Mouse (Mus musculus) embryonic fibroblast, embryonic 13.5 days (primary cell): ENCODE results near the gene Il7r. TPM values are rescaled to one million over a fixed set of nuclear protein-coding genes. Genes with fewer than 3 reads are reported as not detected.
"Not testable (repeated sequence)": the region's sequence is repeated elsewhere in the genome, so short reads cannot be mapped to it uniquely, and the experiment has no call there.

Experiments
- H3K27ac ChIP-seq: 2 replicates; pipeline ENCODE4 v1.5.1; 2012; ENCODE audit warnings: low read length, control low read depth, inconsistent platforms; ENCODE audit not compliant: insufficient read depth
- H3K4me1 ChIP-seq: 2 replicates; pipeline ENCODE4 v1.6.1; 2011; ENCODE audit warnings: low read length; ENCODE audit not compliant: control insufficient read depth, insufficient read depth
- H3K4me3 ChIP-seq: 2 replicates; pipeline ENCODE4 v1.5.1; 2011; ENCODE audit warnings: mild to moderate bottlenecking, control low read depth, low read length; ENCODE audit not compliant: insufficient read depth
- CTCF ChIP-seq: IDR thresholded peaks from 2 replicates; pipeline ENCODE4 v1.5.1; 2011; ENCODE audit warnings: mild to moderate bottlenecking, control low read depth, low read length, moderate library complexity, borderline replicate concordance; ENCODE audit not compliant: insufficient read depth
- POLR2A ChIP-seq: IDR thresholded peaks from 2 replicates; pipeline ENCODE4 v1.6.1; 2011; ENCODE audit warnings: low read depth, mild to moderate bottlenecking, control low read depth, low read length, moderate library complexity
- polyA plus RNA-seq: library from polyadenylated mRNA; stranded (reverse); fragments of >200 nt; gene quantifications from 2 replicates; pipeline ENCODE4 v1.2.4, GENCODE M21; 2011; ENCODE audit warnings: low read depth; ENCODE audit not compliant: missing spikeins, insufficient read length

Il7r gene
- 0.14 TPM in 1 of 2 replicates, not detected in the other for polyA plus RNA-seq

DNA sequence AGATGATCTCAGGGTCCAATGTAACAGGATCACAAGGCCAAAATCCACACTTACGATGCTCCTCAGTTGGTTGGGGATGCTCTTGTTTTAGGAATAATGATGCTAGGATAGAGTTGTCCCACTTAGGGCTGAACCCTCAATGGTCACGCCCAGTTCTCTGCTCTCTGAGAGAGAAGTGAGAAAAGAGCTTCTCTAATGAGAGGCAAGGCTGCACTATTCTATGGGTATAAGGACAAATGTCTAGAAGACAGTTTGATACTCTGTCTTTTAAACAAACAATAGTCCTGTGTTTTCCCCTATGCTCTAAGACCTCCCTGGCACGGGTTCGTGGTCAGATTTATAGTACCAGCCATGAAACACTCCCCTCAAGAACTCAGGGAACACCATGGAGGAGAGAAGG is at the start of gene Il7r:
TSS of gene Il7r (minus strand) at position 101 of the 400 bp plus-strand sequence.
- H3K4me1 ChIP-seq = no peaks in the 10 kb centered on the region
- TF ChIP-seq POLR2A (no peak), CTCF (no peak)
- no peak within 1 kb of the TSS for H3K4me3 ChIP-seq
- H3K27ac ChIP-seq = no peak within 1 kb of the TSS

DNA sequence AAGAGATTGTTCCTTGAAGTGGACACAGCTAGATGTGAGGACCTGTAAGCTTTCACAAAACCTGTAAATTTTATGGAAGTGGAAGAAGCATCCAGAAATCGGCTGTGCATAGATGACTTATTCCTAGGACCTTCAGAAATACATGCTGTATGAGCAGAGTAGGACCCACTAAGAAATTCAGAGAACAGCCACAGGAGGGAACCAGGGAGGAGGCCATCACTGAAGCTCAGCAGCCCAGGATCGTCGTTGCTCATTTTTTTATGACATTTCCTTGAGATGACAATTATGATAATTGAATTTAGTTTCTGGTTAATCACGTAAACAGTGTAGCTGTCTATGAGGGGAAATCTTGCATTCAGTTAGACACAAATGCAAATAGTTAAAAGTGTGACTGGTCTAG is 47.3 kb upstream of the Il7r start:
- no peaks in the 10 kb centered on the region for H3K4me1 ChIP-seq
- TF ChIP-seq CTCF (no peak), POLR2A (no peak)
- H3K4me3 ChIP-seq = no peak overlapping the region

DNA sequence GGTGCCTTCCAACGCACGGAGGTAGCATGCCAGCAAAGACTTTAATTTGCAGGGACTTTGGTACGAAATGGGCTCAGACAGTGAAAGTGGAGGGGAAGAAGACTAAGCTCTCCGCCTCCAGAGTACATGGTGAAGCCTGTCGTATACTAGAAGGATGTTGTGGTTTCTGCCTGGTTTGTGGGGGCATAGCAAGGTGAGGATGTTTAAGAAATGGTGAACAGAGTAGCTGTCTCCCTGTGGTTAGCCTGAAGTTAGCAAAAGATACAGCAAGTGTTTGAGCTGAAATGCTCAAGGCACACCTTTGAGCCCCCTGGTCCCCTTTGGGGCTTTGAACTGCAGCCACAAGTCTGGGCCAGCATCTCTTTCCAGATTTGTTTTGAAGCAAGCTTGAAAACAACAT is 44.8 kb upstream of the Il7r start:
- TF ChIP-seq POLR2A (no peak), CTCF (no peak)
- Histone ChIP-seq H3K27ac (no peak overlapping the region), H3K4me3 (no peak overlapping the region), H3K4me1 (no peaks in the 10 kb centered on the region)

More for the DNA sequence above, 47.3 kb upstream of the Il7r start:
- no peak overlapping the region for H3K27ac ChIP-seq

DNA sequence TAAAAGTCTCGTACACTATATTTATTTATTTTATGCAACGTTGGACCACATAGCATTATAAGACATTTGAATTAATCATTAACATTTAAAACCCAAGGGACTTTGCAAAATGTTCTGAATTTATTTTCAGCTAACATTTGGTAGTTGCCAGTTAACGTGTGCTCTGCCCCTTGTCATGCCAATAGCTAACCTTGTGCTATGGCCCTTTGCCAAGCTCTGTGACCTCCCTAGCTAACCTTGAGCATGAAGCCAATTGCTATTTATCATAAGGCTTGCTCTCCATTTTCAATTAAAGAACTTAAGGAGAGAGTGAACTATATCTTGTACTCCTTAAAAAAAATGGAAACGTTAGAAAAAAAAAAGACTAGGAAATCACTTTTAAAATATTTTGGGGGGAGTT is 43.4 kb upstream of the Il7r start:
- Histone ChIP-seq H3K27ac (no peak overlapping the region), H3K4me1 (no peaks in the 10 kb centered on the region), H3K4me3 (no peak overlapping the region)
- TF ChIP-seq CTCF (no peak), POLR2A (no peak)

DNA sequence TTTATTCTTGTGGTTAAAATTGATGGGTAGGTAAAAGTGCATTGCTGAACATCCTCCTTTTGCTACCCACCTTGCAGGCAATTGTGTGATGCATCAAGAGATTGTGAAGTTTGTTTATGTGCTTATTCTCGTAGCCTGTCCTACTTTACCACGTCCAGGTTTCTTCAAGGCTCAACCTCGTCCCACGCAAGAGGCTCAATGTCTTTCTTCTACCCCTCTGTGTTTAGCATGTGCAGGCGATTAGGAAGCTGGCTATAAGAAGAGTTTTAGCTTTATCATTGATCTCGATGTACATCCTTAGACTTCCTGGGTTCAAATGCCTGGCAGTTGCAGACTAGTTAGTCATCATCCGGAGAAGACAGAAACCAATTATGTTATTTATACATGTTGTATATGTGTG is 42.7 kb upstream of the Il7r start:
- TF ChIP-seq POLR2A (no peak), CTCF (no peak)
- no peak overlapping the region for H3K4me3 ChIP-seq
- H3K27ac ChIP-seq = no peak overlapping the region

DNA sequence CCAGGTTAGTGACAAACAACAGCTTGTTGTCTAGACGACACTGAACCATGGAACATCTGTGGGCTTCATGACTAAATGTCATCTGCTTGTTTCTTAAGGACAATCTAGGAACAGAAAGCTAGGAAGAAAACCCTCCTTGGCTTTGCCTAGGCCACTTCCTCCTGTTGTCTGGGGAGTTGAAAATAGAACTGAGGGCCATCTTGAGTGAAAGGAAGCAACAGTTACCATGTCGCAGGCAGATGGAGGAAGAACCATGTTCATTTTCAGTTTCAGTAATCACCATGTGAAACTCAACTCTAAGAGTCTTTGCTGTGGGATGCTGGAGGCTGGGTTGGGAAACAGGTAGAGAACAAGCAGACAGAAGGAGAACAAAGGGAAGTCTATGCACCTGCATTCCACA is 41.9 kb upstream of the Il7r start:
- Histone ChIP-seq H3K27ac (no peak overlapping the region), H3K4me3 (no peak overlapping the region), H3K4me1 (no peaks in the 10 kb centered on the region)
- TF ChIP-seq CTCF = no peak
- no peak for TF ChIP-seq POLR2A

More for the DNA sequence above, 42.7 kb upstream of the Il7r start:
- no peaks in the 10 kb centered on the region for H3K4me1 ChIP-seq

DNA sequence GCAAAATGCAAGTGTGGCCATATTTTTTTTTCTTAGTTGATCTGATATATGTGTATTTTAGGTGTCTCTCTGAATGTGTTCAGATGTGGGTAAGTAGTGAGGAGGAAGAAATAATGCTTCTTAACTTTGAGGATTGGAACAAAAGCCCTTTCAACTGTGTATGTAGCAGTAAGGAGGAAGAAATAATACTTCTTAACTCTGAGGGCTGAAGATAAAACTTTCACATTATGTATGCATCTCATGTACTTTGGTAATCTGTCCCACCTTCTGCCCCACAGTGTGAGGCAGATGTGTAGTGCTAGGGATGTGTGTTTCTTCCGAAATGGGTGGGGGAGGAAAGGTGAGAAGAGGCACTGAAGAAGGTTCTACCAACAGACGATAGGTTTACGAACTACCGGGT is 37.3 kb upstream of the Il7r start:
- H3K27ac ChIP-seq = no peak overlapping the region
- H3K4me1 ChIP-seq = no peaks in the 10 kb centered on the region
- TF ChIP-seq CTCF (no peak), POLR2A (no peak)
- no peak overlapping the region for H3K4me3 ChIP-seq

DNA sequence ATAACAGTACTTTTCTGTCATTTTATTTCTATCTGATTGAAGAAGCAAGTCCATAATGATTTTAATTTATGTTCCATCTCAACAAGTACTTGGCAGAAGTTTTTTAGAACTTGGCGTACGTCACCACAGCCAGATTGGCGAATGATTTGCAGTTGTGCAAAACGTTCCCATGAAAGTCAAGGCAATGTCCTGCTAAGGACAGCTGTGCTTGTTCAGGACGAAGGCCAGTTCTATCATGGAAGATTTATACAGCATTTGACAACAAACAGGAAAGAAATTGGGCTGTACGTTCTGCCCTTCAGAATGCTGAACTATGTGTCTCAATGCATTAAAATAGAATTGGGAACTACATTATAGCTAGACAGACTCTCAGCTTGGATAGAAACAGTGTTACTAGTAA is 35.4 kb upstream of the Il7r start:
- TF ChIP-seq POLR2A (no peak), CTCF (no peak)
- Histone ChIP-seq H3K4me1 (no peaks in the 10 kb centered on the region), H3K4me3 (no peak overlapping the region), H3K27ac (no peak overlapping the region)

DNA sequence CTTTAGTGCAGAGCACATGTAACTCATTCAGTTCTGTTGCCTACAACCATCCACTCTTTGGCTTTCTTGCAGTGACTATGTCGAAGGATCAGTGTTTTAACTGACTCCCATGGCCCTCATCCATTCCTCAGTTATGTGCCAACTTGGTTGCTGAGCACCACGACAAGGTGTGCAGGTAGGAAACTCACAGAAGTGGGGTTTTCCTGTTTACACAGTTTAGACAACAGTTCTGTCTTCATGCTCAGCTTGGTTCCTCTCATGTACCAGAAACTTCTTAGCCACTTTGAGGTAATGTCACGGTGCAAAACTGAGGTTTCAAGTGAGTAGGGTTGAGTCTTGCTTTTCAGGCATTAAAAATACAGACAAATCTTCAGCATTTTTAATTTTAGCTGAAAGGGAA is 34.2 kb upstream of the Il7r start:
- no peak overlapping the region for H3K27ac ChIP-seq
- TF ChIP-seq POLR2A = no peak
- H3K4me3 ChIP-seq = no peak overlapping the region
- H3K4me1 ChIP-seq = no peaks in the 10 kb centered on the region

DNA sequence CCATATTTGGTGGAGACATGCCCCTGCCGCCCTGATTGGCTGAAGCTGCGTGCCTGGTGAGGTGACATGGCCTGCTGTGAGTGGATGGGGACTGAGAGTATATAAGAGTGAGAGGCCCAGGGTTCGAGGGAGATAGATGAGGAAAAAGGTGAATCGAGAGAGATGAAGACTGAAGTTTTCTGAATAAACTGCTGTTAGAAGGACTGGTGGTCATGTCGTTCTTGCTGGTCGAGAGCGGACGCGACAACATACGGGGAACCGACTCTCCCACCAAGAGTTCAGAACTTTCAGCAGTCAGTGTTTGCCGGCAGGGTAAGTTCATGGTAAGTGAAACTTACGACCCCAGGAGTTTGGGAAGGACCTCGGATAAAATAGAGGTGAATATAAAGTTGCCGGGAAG is 27.3 kb upstream of the Il7r start:
- not testable (repeated sequence) for H3K4me3 ChIP-seq, H3K27ac ChIP-seq, H3K4me1 ChIP-seq

DNA sequence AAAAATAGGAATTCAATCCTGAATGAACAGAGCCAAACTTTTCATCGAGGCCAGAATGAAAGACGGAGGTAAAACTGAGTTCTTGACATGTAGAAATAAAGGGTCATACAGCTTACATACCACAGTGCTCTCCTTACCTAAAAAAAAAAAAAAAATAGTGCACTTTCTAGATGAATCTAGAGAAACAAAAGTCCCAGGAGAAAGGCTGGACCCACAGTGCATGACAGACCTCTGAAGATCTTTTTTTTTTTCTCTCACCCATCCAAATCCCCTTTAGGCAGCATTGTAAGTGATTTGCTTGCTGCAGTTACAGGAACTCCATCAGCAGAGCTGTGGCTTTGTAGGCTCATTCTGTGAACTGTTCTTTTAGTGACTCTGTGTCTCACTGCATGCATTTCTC is 19.0 kb upstream of the Il7r start:
- Histone ChIP-seq H3K4me1 (no peaks in the 10 kb centered on the region), H3K4me3 (no peak overlapping the region), H3K27ac (no peak overlapping the region)
- TF ChIP-seq POLR2A = no peak
- TF ChIP-seq CTCF = no peak
